Mouse (Mus musculus) lung, postnatal 0 days (tissue): ENCODE results near the gene Nlgn2. TPM values are rescaled to one million over a fixed set of nuclear protein-coding genes. Genes with fewer than 3 reads are reported as not detected.

Experiments used
- ATAC-seq: fragments of 200-750 bp; cut with Nextera tagmentation; 2 replicates; pipeline ENCODE4 v1.8.0; 2017; ENCODE audit warnings: moderate library complexity
- DNase-seq: peaks from one replicate; pipeline ENCODE4 v3.0.0-alpha.2; 2016; ENCODE audit warnings: low spot score
- H3K27ac ChIP-seq: fragments of 300-500 bp; sonication (generic); 2 replicates; pipeline ENCODE4 v1.5.1; 2014; ENCODE audit warnings: antibody characterized with exemption, mild to moderate bottlenecking, low read length, mixed read lengths
- H3K27me3 ChIP-seq: fragments of 300-500 bp; sonication (generic); replicated peaks from 2 replicates; pipeline ENCODE4 v1.6.1; 2014; ENCODE audit warnings: low read length, mixed read lengths; ENCODE audit not compliant: insufficient read depth
- H3K36me3 ChIP-seq: fragments of 300-500 bp; sonication (generic); 2 replicates; pipeline ENCODE4 v1.6.1; 2014; ENCODE audit warnings: low read length, mixed read lengths; ENCODE audit not compliant: insufficient read depth
- H3K4me1 ChIP-seq: fragments of 300-500 bp; sonication (generic); 2 replicates; pipeline ENCODE4 v1.6.1; 2014; ENCODE audit warnings: antibody characterized with exemption, low read depth, low read length, mixed read lengths; ENCODE audit not compliant: insufficient read depth
- H3K4me2 ChIP-seq: fragments of 300-500 bp; sonication (generic); replicated peaks from 2 replicates; pipeline ENCODE4 v1.6.1; 2014; ENCODE audit warnings: low read depth, mild to moderate bottlenecking, low read length, moderate library complexity, mixed read lengths
- H3K4me3 ChIP-seq: fragments of 300-500 bp; sonication (generic); 2 replicates; pipeline ENCODE4 v1.5.1; 2014; ENCODE audit warnings: low read depth, low read length
- H3K9ac ChIP-seq: fragments of 300-500 bp; sonication (generic); replicated peaks from 2 replicates; pipeline ENCODE4 v1.6.1; 2014; ENCODE audit warnings: low read depth, mild to moderate bottlenecking
- H3K9me3 ChIP-seq: fragments of 300-500 bp; sonication (generic); 2 replicates; pipeline ENCODE4 v1.6.1; 2016; ENCODE audit warnings: low read length, mixed read lengths
- CTCF ChIP-seq: IDR thresholded peaks from 2 replicates; pipeline ENCODE4 v1.5.1; 2016; ENCODE audit warnings: antibody characterized with exemption, mild to moderate bottlenecking
- EP300 ChIP-seq: IDR thresholded peaks from 2 replicates; pipeline ENCODE4 v1.6.1; 2016; ENCODE audit warnings: antibody characterized with exemption, mild to moderate bottlenecking, control low read depth
- WGBS: fragments of 180-500 bp; shearing (Covaris S2); extraction: QIAGEN DNeasy Blood & Tissue Kit; methylation state at CpG from one replicate; pipeline ENCODE4 v1.1.7; 2014; 5-methylcytosine and 5-hydroxymethylcytosine counted together
- polyA plus RNA-seq: library from polyadenylated mRNA; unstranded; fragments of >200 nt; fragmentation: Nextera tagmentation; extraction: Ambion mirVana; gene quantifications from 2 replicates; pipeline ENCODE4 v1.2.1, GENCODE M21; 2015

Gene Nlgn2
- polyA plus RNA-seq, 1 experiment from 2014 or later, result 2.9 TPM

- Histone ChIP-seq H3K4me1 (peaks cover 15% of the 10 kb centered on the region; the same call in 1 of the 2 replicates), H3K27ac (peak overlapping the region; percentile 92), H3K9ac (peak overlapping the region; percentile 72), H3K9me3 (no peaks in the 10 kb centered on the region), H3K4me3 (peak overlapping the region; percentile 82), H3K27me3 (no peaks in the 10 kb centered on the region), H3K36me3 (peaks cover 24% of the 10 kb centered on the region), H3K4me2 (peak overlapping the region; percentile 81)
- peak; percentile 67 for DNase-seq
- no peak for TF ChIP-seq EP300
- no peak for TF ChIP-seq CTCF
- 8% methylated on average over 37 of the region's 37 CpGs for WGBS
- peak; percentile 44 for ATAC-seq
Observed at GRCm38 (mm10) chr11:69846738-69847688, 9.4 kb upstream of the Nlgn2 start.

GRCm38 (mm10) chr11:69846198-69846680 is 8.7 kb upstream of the Nlgn2 start, which contains the start of gene Plscr3:
Gene Plscr3 (plus strand): TSS chr11:69846376.
- TF ChIP-seq EP300 (no peak), CTCF (peak; percentile 22)
- DNase-seq (peak; percentile 96), ATAC-seq (peak; percentile 95)
- peak within 1 kb of the TSS; percentile 92 for H3K27ac ChIP-seq
- peak within 1 kb of the TSS; percentile 72 for H3K9ac ChIP-seq
- peaks cover 18% of the 10 kb centered on the region for H3K36me3 ChIP-seq
- WGBS, result 2% methylated on average over 24 of the region's 38 CpGs
- peaks cover 15% of the 10 kb centered on the region; the same call in 1 of the 2 replicates for H3K4me1 ChIP-seq
- peak within 1 kb of the TSS; percentile 82 for H3K4me3 ChIP-seq
- no peaks in the 10 kb centered on the region for H3K27me3 ChIP-seq
- H3K4me2 ChIP-seq, result peak within 1 kb of the TSS; percentile 81
- H3K9me3 ChIP-seq, result no peaks in the 10 kb centered on the region

GRCm38 (mm10) chr11:69838714-69839104 is 1.1 kb upstream of the Nlgn2 start:
- peaks cover 11% of the 10 kb centered on the region for H3K4me1 ChIP-seq
- 0% methylated on average over 7 of the region's 7 CpGs for WGBS
- 0 out of 2 replicates have a peak, but pooled peaks cover 5% of the 10 kb centered on the region for H3K27me3 ChIP-seq
- H3K36me3 ChIP-seq, result no peaks in the 10 kb centered on the region
- peak overlapping the region; percentile 90 for H3K27ac ChIP-seq
- H3K9ac ChIP-seq, result peak overlapping the region; percentile 69
- ATAC-seq, result no peak
- no peaks in the 10 kb centered on the region for H3K9me3 ChIP-seq
- peak overlapping the region; percentile 94 for H3K4me2 ChIP-seq
- DNase-seq, result peak; percentile 67
- TF ChIP-seq EP300, result no peak
- no peak for TF ChIP-seq CTCF
- H3K4me3 ChIP-seq, result peak overlapping the region; percentile 55

- Histone ChIP-seq H3K27ac (peak within 1 kb of the TSS; percentile 90), H3K9ac (peak within 1 kb of the TSS; percentile 69), H3K36me3 (no peaks in the 10 kb centered on the region), H3K4me1 (peaks cover 11% of the 10 kb centered on the region), H3K9me3 (no peaks in the 10 kb centered on the region), H3K4me2 (peak within 1 kb of the TSS; percentile 94), H3K4me3 (peak within 1 kb of the TSS; percentile 55), H3K27me3 (0 out of 2 replicates have a peak, but pooled peaks cover 5% of the 10 kb centered on the region)
- DNase-seq (peak; percentile 100), ATAC-seq (peak; percentile 94)
- under 1% methylated on average over 34 of the region's 34 CpGs for whole genome bisulfite sequencing
- TF ChIP-seq EP300 (peak; percentile 86), CTCF (no peak)
Observed at GRCm38 (mm10) chr11:69837952-69838713, 549 bp upstream of the Nlgn2 start, which contains the start of gene Tmem256. Gene Tmem256 (plus strand): TSS chr11:69838514.

GRCm38 (mm10) chr11:69836703-69837576 is 644 bp downstream of the Nlgn2 start:
- no peaks in the 10 kb centered on the region for H3K36me3 ChIP-seq
- 0 out of 2 replicates have a peak, but pooled peaks cover 5% of the 10 kb centered on the region for H3K27me3 ChIP-seq
- H3K4me2 ChIP-seq, result peak overlapping the region; percentile 94
- ATAC-seq, result no peak
- H3K4me1 ChIP-seq, result peaks cover 11% of the 10 kb centered on the region
- H3K4me3 ChIP-seq, result peak overlapping the region; percentile 55
- TF ChIP-seq EP300, result no peak
- TF ChIP-seq CTCF, result no peak
- H3K27ac ChIP-seq, result peak overlapping the region; percentile 90
- H3K9ac ChIP-seq, result peak overlapping the region; percentile 55
- H3K9me3 ChIP-seq, result no peaks in the 10 kb centered on the region
- 3% methylated on average over 37 of the region's 52 CpGs for WGBS
- peak; percentile 32 for DNase-seq
